Mouse (Mus musculus) testis, adult 2 months (tissue): Measurements from ENCODE around the gene Npff.

ENCODE experiments used
- CTCF ChIP-seq: fragments of 200-500 bp; IDR thresholded peaks from 2 replicates; pipeline ENCODE4 v1.5.1; 2012; ENCODE audit warnings: low read depth, mild to moderate bottlenecking, inconsistent platforms, low read length, moderate library complexity; ENCODE audit not compliant: control insufficient read depth, insufficient read depth, insufficient replicate concordance
- POLR2A ChIP-seq: fragments of 200-500 bp; IDR thresholded peaks from 2 replicates; pipeline ENCODE4 v1.6.1; 2012; ENCODE audit warnings: low read depth, mild to moderate bottlenecking, inconsistent platforms, low read length, moderate library complexity; ENCODE audit not compliant: control insufficient read depth

GRCm38 (mm10) chr15:102557580-102557979 lies 32.8 kb upstream of the Npff start:
- no peak for TF ChIP-seq CTCF
- TF ChIP-seq POLR2A = no peak
